Mouse (Mus musculus) CD4-positive helper T cell, adult 2 months (primary cell): ENCODE results near the gene Vat1l.
A peak's percentile ranks its signal among the peaks of the same experiment; 100 is the strongest.

Experiments
- DNase-seq: peaks from one replicate; pipeline ENCODE4 v3.0.0-alpha.2; 2012; ENCODE audit warnings: low read depth, missing footprints, low spot score

Vat1l gene

GRCm38 (mm10) chr8:114295749-114296067, 90.3 kb downstream of the Vat1l start:
- no peak for DNase-seq

- DNase-seq = no peak
These were observed 92.8 kb downstream of the Vat1l start for GRCm38 (mm10) chr8:114298253-114298652.

GRCm38 (mm10) chr8:114300072-114300471, 94.7 kb downstream of the Vat1l start:
- no peak for DNase-seq

- no peak for DNase-seq
These were observed 100.9 kb downstream of the Vat1l start for GRCm38 (mm10) chr8:114306296-114306695.

GRCm38 (mm10) chr8:114314669-114315325, 109.4 kb downstream of the Vat1l start:
- no peak for DNase-seq

- no peak for DNase-seq
These were observed 112.7 kb downstream of the Vat1l start for GRCm38 (mm10) chr8:114318161-114318560.

GRCm38 (mm10) chr8:114322096-114322495, 116.7 kb downstream of the Vat1l start:
- DNase-seq = no peak

- DNase-seq = no peak
These were observed 126.5 kb downstream of the Vat1l start for GRCm38 (mm10) chr8:114331928-114332327.

- no peak for DNase-seq
These were observed 127.5 kb downstream of the Vat1l start for GRCm38 (mm10) chr8:114332949-114333348.

- no peak for DNase-seq
These were observed 130.3 kb downstream of the Vat1l start for GRCm38 (mm10) chr8:114335721-114336120.

GRCm38 (mm10) chr8:114342276-114342675, 136.9 kb downstream of the Vat1l start:
- DNase-seq = no peak

GRCm38 (mm10) chr8:114344789-114345188, 139.4 kb downstream of the Vat1l start:
- DNase-seq = no peak

- DNase-seq = no peak
These were observed 140.6 kb downstream of the Vat1l start for GRCm38 (mm10) chr8:114346045-114346444.

- DNase-seq = peak; percentile 55
These were observed 146.4 kb downstream of the Vat1l start for GRCm38 (mm10) chr8:114351643-114352427.

GRCm38 (mm10) chr8:114360506-114360905, 155.1 kb downstream of the Vat1l start:
- no peak for DNase-seq

GRCm38 (mm10) chr8:114363167-114363566, 157.8 kb downstream of the Vat1l start:
- no peak for DNase-seq

GRCm38 (mm10) chr8:114363656-114364055, 158.2 kb downstream of the Vat1l start:
- no peak for DNase-seq

GRCm38 (mm10) chr8:114369038-114369976, 163.9 kb downstream of the Vat1l start:
- DNase-seq = peak; percentile 63

GRCm38 (mm10) chr8:114374390-114374789, 169.0 kb downstream of the Vat1l start:
- no peak for DNase-seq

- DNase-seq = no peak
These were observed 178.8 kb downstream of the Vat1l start for GRCm38 (mm10) chr8:114384189-114384588.

GRCm38 (mm10) chr8:114387494-114387893, 182.1 kb downstream of the Vat1l start:
- DNase-seq = no peak
